Mouse (Mus musculus) frontal cortex, postnatal 36 days (tissue): ENCODE measurements around the gene Slc35b3.

Experiments
- DNase-seq, 2 experiments: peaks; one replicate each; pipeline ENCODE4 v3.0.0; 2022; ENCODE audit warnings: low spot score in 2 of 2

Slc35b3 gene

DNA sequence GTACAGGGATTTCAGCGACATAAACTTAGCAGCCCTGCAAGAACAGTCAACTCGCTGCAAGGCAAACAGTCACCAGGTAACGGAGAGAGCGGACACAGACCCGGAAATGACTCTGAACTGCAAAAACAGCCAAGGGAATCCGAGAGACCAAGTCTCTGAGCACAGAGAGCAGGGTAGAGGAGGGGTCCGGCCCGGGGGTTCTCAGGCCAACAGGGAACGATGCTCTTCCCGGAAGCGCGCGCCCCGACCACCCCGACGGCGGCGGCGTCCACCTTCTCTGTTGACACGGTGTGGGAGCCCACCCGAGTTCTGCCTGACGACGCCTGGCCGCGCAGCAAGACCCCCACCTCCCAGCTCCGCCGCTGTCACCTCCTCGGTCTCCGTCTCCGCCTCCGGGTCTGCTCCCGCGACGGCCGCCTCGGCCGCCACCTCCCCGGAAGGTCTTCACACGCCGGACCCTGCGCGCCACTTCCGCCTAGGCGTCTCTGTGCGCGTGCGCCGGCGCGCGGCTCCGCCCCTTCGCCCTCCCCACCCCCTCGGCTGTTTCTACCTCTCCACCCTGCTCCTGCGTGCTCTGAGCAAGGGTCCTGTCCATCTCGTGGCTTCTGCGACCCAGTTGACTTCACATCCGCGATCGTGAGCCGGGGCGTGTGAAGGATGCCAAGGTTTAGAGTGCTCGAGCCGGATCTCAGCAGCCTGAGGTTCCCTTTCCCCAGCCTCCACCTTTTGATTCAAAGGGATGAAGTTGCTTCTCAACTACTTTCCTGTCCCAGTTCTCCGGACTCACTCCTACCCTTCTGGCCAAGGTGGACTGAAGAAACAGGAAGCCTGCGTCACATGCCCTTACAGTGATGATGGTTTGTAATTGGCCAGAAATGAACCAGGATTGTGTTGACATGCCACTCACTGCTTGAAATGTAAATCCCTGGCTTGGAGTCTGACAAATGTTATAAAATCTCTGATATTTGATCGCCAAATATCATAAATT lies at the start of gene Slc35b3:
Slc35b3 (minus strand) TSS at position 813 of the 988 bp plus-strand sequence.
- peak; percentile 77 to 82 for DNase-seq

DNA sequence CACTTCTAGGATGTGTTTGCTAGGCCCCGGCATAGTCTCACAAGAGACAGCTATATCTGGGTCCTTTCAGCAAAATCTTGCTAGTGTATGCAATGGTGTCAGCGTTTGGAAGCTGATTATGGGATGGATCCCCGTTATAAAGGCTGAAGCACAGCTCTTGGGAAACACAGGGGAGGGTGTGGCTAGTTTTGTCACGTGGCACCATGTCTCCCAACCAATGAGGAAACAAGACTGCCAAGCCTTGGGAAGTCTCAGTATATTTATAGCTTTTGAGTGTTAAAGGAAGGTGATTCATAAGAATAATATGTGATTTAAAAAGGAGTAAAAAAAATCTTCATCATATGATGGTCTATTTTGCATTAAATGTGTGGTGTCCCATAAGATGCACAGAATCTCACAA lies 49.6 kb upstream of the Slc35b3 start:
- no peak for DNase-seq

DNA sequence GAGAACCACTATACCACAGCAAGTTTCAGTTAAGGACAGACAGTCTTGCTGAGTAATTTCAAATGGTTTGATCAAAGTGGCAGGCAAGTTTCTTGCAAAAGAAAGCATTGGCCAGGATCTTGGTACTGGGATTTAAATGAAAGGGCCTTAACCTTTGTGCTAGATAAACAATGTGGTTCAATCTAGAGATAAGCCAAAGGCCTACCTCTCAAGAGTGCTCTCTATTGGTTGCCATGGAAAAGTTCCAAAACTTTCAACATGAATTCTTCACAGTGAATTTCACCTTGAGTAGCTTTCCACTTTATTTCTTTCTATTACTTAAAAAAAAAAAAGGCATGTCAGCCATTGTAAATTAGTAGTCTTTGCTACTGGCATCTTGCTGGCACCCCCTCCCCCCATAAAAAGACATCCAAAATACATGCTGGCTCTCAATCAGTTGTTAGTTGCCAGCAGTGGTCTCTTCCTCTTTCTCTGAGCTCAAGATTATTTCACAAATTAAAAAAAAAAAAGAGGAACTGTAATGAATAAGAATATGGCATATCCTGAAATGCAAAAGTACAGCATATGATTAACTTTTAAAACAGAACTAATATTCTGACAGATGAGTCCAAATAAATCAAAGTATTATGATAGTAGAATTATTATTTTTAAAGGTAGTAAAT lies 42.6 kb upstream of the Slc35b3 start:
- no peak for DNase-seq

DNA sequence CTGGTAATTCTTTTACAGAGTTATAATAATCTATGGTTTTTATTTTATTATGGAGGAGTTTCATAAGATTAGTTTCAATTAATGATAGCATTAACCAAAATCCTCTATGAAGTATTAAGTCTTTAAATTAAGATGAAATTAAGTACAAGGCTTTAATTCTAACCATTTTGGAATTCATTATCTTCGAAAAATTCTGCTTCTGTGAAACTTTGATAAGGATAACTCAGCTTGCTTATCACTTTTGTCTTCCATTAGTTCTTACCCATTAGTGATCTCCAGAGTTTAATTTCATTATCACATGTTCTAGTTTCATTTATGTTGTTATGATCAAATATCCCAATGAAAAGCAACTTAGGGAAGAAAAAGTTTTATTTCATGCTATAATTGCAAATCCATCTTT lies 41.7 kb upstream of the Slc35b3 start:
- DNase-seq = no peak

DNA sequence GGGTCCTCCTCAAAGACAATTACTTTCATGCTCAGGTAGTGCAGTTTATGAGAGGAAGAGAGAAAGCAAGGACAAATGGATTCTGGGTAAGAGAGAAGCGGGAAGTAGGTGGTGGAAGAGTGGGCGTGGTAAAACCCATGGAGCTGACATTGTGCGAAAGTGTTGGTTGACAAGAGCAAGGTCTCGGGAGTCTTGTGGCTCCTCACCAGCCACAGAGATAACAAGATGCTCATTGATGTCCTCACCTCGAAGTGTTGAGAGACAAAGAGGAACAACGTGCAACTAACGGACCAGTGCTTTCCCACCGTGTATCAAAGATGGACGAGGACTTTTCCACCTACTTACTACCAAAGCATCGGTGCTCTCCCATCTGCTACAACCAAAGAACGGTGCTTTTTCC lies 40.8 kb upstream of the Slc35b3 start:
- no peak for DNase-seq

DNA sequence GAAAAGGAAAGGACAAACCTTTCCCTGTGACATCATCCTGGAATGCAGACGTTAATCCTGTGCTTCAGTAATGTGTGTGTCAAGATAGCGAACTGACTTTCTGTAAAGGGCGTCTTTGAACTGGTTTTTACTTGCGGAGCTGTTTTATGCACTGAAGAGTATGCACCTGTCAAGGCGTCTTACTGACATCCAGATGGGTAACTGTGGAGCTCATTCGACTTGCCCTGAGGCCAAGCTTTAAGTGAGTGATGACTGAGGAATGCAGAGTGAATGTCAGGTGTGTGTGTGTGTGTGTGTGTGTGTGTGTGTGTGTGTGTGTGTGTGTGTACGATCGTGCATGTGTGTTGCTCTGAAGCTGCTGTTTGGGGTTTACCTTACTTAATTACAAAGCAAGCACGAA lies 38.3 kb upstream of the Slc35b3 start:
- DNase-seq = no peak

DNA sequence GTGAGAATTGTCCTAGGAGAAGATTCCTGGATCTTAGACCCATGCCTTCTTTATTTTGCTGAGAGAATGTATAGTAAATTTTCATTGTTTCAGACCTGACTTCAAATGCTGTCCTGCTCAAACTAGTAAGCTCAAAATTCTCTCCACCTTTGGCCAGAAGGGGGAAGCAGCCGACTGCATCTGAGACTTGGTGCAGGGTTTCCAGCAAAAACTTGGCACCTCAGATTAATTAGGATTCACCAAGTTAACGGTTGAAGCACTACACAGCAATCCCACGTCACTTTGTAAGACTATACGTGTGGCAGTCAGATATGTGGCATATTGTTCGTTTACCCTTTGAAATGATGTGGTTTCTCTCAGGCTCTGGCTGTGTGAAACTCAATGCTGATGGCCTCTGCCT lies 31.9 kb upstream of the Slc35b3 start:
- DNase-seq = peak; percentile 40 to 67

DNA sequence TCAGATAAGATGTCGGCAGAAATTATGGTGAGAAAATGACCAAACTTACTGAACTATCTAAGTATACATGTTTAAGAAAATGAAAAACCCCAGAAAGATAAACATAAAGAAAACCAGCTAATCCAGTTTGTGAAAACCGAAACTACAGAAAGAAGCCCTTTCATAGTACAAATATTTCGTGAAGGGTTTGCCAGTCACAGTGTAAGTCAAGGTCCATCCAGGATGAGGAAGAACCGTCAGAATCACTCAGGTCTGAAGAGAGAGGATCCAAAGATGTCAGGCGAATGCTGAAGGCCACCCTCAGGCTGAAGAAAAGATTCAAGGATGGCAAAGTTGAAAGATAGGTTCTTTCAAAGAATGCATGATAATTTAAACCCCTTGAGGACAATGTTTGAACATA lies 23.1 kb upstream of the Slc35b3 start:
- DNase-seq = no peak

DNA sequence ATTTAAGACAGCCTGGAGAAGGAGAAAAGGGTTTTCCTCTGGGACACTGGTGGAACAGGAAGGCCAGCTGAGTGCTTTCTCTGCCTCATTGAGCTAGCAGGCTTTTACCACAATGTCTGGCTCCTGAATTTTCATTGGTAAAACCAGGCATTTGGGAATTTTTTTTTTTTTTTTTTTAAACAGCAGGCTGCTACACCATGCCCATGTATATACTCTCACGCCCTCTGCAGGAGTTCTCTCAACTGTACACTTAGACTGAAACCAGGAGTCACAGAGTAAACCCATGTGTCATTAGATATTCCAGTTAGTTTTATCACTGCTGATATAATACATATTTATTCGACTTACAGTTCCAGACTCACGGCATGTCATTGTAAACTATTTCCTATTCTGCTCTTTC lies 20.2 kb upstream of the Slc35b3 start:
- DNase-seq = no peak

DNA sequence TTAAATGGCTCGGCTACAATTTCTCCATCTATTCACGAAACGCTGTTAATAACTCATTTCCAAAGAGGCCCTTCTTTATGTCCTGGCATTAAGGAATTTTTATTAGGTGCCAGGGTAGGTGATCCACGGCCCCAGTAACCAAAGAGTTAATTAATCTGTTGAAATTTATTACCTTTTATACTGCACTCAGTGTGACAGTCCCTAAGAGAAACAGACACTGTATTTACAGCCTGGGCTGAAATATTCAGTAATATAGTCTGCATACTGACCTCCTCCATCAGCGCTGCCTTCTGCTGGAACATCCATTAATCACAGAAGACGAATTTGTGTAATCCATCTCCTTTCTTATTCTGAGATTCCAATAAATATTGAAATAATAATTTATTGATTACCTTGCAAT lies 16.3 kb upstream of the Slc35b3 start:
- DNase-seq = no peak

DNA sequence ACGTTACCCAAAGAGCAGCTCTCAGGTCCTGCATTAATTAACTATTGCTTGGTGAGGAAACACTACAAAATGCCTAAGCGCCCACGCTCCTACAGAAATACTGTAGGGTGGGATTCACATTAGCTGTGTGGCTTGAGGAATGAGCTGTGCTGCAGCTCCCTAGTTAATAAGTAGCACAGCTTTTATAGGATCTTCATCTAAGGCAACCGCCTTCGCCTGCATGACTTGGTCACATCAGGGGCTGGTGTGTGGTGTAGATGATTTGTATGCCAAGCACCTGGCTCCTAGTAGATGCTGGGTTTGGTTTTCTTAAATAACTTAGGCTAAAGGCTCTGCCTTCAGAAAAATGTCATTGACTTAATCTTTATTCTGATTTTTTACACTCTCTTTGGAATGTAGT lies 15.2 kb upstream of the Slc35b3 start:
- no peak for DNase-seq

DNA sequence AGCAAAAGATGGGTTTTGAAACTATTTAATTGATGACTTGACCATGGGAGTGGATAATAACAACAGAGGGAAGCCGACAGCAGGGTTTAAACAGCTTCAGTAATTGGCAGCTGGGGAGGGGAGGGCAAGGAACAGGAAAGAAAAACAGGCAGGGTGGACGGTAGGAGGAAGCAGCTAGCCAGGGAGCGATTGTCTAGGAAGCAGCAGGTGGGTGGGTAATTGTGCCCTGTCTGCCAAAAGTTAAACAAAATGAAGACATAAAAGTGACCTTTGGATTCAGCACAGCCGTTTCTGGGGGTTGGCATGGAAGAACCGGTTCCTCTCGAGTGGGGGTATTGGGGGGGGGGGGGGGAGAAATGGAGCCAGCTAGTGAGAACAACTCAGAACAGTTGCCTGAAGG lies 11.9 kb upstream of the Slc35b3 start:
- DNase-seq = no peak

DNA sequence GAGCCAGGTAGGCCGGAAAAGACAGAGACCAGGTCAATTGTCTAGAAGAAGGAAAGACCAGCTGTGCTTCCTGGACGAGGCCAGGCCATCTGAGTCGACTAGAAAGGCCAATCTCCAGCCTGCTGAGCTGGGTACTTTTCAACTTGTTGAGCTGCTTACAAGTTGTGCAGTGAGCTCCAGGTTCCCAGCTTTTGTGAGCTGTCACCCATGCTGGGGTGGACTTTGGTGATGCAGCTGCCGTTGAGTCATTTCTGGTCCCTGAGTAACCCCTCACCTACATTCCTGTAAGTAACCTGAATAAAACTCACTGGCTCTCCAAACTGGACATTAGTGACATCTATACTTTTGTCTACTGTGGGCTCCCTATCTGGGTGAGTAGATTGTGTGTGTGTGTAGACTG lies 10.4 kb upstream of the Slc35b3 start:
- no peak for DNase-seq

DNA sequence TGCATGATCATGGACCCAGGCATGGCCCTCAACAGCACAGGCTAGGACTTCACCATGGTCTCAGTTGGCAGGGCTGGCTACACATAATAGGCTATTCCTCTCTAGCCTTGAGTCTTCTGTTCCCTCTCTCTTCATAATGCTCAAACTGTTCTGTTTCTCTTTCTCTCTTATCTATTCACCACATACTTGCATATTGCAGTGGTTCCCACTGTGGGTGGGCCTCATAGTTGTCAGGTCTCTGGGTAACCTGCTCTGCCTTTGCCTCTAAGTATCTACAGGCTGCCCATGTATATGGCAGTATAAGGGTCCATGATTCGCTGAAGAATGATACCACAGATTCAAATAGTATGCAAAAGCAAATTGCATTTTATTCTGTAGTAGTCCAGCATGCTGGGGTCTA lies 6.8 kb upstream of the Slc35b3 start:
- DNase-seq = no peak

DNA sequence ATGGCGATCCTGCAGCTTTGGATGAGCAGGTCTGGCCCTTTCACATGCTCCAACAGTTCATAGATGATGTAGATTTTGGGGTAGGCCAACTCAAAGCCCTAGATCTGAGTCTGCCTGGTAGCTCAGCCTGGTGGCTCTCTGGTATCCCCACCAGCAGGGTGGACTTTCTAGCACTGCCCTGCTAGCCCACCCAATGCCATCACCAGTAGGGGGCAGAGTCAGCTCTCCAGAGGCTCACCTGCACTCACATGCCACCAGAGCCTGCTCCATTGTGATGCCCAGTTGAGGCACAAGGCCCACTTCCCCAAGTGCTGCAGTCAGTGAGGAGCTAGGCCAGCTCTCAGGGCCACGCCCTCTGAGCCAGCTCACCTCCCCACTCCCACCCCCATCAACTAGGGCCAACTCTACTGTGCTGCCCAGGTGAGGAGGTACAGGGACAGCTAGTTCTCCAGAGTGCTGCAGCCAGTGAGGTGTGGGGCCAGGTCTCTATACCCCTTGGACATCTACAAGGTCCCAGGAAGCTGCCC lies 6.3 kb upstream of the Slc35b3 start:
- DNase-seq = no peak

DNA sequence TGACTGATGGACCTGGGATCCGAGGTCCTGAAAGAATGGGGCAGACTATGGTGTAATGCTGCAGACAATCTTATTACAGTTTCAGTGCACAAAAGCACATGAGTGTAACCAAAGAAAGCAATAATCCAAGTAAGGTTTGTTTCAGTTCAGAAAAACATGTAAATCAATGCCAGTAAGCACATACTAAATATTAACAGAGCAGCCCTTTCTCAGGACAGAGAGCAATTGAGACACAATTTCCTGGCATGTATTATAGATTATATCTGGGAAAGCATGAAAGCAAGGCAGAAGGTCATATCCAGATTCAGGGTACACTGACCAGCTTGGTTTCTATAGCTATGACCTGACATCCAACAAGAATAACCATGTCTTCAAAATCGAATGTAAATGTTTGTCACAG lies 2.1 kb upstream of the Slc35b3 start:
- no peak for DNase-seq

DNA sequence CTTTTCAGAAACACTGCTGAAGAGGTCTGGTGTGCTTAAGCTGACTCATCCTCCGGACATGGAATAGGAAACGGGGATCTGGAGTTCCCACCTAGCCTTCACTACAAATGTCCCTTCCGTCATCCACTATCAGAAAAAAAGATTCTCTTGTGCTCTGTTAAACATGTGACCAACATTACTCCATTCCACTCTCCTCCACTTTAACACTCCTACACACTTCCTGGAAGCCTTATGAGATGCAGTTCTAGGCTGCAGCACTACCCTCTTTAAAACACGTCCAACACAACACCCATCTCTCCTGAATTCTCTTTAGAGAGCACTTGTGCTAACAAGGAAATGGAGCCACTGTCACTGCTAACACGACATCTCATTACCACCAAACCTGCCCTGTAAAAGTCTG lies 2.6 kb downstream of the Slc35b3 start:
- DNase-seq = no peak

DNA sequence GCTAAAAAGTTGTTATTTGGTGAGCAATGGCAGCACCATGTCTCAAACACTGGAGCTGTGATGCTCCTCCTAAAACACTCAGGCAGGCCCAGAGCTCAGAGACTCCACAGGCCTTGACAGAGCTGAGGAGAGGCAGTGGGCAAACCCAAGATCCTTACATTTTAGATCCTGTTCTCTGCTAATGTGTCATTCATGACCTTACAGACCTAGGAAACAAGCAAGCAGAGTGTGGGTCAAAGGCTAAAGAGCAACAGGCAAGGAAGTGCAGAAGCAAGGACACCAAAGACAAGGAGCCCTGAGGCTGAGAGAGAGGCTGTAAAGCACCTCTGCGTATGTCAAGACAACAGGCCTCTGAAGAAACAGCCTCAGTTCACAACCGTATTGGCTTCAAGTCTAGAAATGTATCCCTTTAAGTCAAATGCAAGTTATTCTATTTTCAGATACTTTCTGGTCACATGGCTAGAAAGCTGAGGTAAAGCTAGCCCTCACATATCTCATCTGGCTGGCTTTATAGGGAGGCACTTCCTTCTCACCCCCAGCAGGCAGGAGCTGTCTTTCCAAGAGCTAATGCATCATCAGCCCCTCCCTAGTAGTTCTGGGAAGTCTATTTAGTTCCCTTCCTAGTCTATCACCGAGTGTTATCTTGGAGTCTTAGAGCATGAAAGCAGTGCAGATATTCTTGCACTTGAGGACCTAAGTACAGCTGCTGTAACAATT lies 14.2 kb downstream of the Slc35b3 start:
- DNase-seq = no peak

DNA sequence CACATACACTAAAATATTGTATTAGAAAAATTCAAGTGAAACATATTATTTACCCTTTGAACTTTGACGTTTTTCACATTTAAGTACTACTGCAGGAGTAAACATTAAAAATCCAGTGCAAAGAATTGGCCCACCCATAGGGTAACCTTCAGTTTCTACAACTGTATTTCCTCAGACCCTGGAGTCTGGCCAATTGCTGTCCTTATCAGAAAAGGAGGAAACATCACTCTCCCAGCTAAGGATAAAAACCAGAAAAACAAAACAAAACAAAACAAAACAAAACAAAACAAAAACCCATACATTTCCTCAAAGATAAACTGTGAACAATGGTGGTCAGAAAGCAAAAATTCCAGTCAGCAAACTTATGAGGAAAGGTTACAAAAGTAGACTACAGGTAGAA lies 14.9 kb downstream of the Slc35b3 start:
- no peak for DNase-seq

DNA sequence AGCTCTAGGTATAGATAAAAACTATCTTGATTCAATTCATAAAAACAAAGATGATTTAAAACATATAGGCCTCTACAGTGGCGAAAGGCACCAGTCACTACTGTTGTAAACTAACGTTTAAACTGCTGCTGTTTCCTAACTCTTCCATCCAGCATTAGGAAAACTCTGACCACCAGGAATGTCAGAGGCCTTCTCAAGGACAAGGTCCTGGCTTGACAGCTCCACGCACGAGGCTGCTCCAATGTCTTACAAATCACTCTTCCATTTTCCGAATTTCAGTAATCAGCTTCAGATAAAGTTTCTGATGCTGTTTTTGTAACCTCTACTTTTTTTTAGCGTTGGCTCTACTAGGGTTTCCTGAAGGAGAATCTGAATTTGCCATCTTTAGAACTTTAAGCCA lies 15.7 kb downstream of the Slc35b3 start:
- DNase-seq = no peak

DNA sequence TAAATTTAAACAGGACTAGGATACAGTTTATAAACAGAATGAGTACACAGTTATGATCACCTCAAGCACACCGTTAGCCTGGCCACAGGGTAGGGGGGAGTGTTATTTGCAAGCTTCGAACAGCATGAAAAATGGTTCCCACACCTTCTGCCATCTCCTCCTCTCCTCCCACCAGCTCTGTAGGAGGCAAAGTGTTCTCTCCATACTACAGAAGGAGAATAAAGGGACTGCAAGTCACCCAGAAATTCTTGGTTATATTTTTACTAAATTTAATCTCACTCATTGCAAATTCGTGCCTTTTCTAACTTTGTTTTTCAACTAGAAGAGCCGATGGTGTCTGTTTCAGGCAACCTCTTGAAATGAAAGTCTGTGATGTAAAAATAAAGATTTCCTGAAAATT lies 18.9 kb downstream of the Slc35b3 start:
- peak in 1 of 2 experiments; percentile 27 for DNase-seq

DNA sequence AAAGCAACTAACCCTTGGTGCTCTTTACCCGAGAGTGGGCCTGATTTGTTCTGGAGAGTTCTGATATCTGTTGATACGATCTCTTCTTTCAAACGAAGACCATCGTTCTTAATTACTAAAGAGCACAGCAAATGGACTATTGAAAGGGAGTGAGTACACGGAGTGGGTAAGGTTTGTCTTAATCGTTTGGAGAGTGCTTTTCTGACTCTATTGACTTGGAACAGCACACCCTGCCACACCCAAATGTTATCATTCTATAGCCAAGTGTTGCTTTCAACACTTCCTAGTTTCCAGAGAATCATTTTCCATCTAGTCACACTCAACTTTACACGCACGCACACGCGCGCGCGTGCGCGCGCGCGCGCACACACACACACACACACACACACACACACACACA lies 19.4 kb downstream of the Slc35b3 start:
- no peak for DNase-seq
